Mouse (Mus musculus): Measurements from ENCODE around the gene Pik3r2. TPM values are rescaled to one million over a fixed set of nuclear protein-coding genes. Genes with fewer than 3 reads are reported as not detected.

Pik3r2 gene
- total and polyA plus RNA-seq, 3 experiments: 23.7 to 37.8 TPM; not detected in 1

DNA sequence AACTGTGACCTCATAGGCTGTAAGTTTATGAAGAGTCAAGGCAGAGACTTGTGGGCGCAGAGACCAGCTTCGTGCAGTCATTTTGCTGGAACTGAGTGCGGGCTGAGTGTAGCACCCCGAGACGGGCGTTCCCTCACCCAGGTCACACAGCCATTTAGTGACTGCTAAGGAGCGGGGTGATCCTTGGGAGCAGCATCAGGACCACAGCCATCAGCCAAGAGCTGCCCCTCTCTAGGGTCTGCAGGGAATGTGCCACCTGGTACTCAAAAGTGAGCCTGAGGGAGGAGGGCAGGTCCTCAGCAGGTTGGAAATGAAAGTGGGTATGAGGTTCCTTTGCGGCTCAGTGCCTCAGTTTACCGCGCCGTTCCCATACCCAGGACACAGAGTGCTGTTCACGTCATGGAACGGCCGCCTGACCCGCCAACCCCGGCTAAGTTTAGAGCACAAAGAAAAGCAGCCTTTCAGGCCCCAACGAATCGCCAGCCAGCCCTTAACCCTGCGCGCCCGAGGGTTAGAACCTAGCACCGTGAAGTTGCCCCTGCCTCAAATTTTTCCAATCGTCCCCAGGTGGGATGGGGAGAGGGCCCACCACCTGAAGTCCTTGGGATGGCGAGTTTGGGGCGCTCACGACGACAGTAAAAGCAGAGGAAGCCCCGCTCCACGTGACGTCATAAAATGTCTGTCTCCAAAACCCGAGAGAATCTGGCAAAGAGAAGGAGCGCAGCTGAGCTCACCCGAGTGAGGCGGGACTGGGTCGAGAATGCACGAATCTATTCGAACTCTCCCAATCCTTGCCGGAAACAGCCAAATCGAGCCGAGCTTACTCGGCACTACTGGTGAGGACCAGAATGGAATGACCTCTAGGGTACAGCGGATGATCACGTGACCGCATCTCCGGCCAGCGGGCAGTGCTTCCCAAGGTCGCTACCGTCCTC, 32.6 kb downstream of the Pik3r2 start:
- Histone ChIP-seq H3K9me3 (replicated peaks; ENCODE audit: insufficient read depth, low read length) (no peaks in the 10 kb centered on the region), H3K4me1 (ENCODE audit: control insufficient read depth in 1 of 2, insufficient read depth in 2 of 2, low read length in 2 of 2) (no peaks in the 10 kb centered on the region), H3K79me2 (ENCODE audit: control insufficient read depth, insufficient read depth, low read length, poor library complexity) (no peaks in the 10 kb centered on the region), H3K9ac (ENCODE audit: control insufficient read depth, low read depth, low read length, poor library complexity, severe bottlenecking) (no peak overlapping the region), H3K36me3 (ENCODE audit: control insufficient read depth in 1 of 2, insufficient read depth in 2 of 2, low read length in 2 of 2) (no peaks in the 10 kb centered on the region), H3K27ac (ENCODE audit: control insufficient read depth, low read depth, low read length) (no peak overlapping the region), H3K27me3 (ENCODE audit: control insufficient read depth in 1 of 2, insufficient read depth in 2 of 2, low read length in 2 of 2) (peaks cover 0 to 1% of the 10 kb centered on the region in 2 experiments; a peak in 2 of 4 replicates), H3K4me3 (ENCODE audit: control insufficient read depth in 1 of 2, insufficient read depth in 1 of 2, low read depth in 2 of 2, low read length in 2 of 2) (no peak overlapping the region)
- no peak for DNase-seq (ENCODE audit: low read depth, low spot score)
- no peak for TF ChIP-seq EP300 (IDR thresholded peaks at IDR 0.05; ENCODE audit: low read depth in 1 of 2, low read length in 2 of 2)
- 0 out of 2 replicates have a peak, but pooled peaks have one; percentile 28 for TF ChIP-seq USF1 (IDR thresholded peaks at IDR 0.05; ENCODE audit: low read depth, low read length)
- no peak for TF ChIP-seq ETS1 (IDR thresholded peaks at IDR 0.05; ENCODE audit: low read depth, low read length)
- no peak for TF ChIP-seq NRF1 (IDR thresholded peaks at IDR 0.05; ENCODE audit: insufficient read depth, low read depth, low read length, poor library complexity, severe bottlenecking)
- no peak for TF ChIP-seq USF2 (IDR thresholded peaks at IDR 0.05; ENCODE audit: borderline replicate concordance in 1 of 2, insufficient read depth in 1 of 2, low read depth in 1 of 2, low read length in 2 of 2)
- TF ChIP-seq CHD2 (IDR thresholded peaks at IDR 0.05; ENCODE audit: low read length): no peak
- TF ChIP-seq KAT2A (conservative IDR thresholded peaks at IDR 0.05; ENCODE audit: low read depth, low read length): no peak

DNA sequence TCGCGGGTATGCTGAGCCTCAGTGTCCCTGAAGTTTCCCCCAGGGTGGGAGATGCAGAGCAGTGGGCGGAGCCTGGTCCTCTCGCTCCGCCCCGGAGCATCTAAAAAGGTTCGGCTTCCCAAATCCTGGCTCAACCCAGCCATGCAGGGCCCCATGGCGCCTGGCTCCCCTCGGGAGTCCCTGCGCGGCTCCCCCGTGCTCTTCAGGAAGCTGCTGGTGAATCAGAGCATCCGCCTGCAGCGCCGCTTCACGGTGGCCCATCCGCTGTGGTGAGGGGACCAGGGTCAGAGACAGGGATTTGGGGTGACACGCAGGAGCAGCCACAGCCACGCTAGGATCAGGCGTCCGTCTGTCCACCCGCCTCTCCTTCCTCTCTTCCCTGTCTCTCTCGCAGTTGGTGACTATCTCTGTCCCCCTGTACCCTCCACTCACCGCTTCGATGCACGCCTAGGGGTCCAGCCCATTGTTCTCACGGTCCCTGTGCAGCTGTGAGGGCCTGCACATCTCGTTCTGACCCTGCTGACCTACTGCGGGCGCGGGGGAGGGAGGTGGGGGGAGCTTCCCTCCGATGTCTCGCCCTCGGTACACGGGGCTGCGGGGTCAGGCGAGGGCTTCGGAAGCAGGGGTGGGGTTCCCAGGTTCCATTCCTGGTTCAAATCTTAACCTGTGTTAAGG, 33.4 kb downstream of the Pik3r2 start:
- Histone ChIP-seq H3K4me3 (ENCODE audit: control insufficient read depth in 1 of 2, insufficient read depth in 1 of 2, low read depth in 2 of 2, low read length in 2 of 2) (no peak overlapping the region), H3K27me3 (ENCODE audit: control insufficient read depth in 1 of 2, insufficient read depth in 2 of 2, low read length in 2 of 2) (peaks cover 0 to 1% of the 10 kb centered on the region in 2 experiments; a peak in 2 of 4 replicates), H3K36me3 (ENCODE audit: control insufficient read depth in 1 of 2, insufficient read depth in 2 of 2, low read length in 2 of 2) (no peaks in the 10 kb centered on the region), H3K9me3 (replicated peaks; ENCODE audit: insufficient read depth, low read length) (no peaks in the 10 kb centered on the region), H3K9ac (ENCODE audit: control insufficient read depth, low read depth, low read length, poor library complexity, severe bottlenecking) (no peak overlapping the region), H3K79me2 (ENCODE audit: control insufficient read depth, insufficient read depth, low read length, poor library complexity) (no peaks in the 10 kb centered on the region), H3K27ac (ENCODE audit: control insufficient read depth, low read depth, low read length) (no peak overlapping the region), H3K4me1 (ENCODE audit: control insufficient read depth in 1 of 2, insufficient read depth in 2 of 2, low read length in 2 of 2) (no peaks in the 10 kb centered on the region)
- no peak for TF ChIP-seq MXI1 (IDR thresholded peaks at IDR 0.05; ENCODE audit: low read depth, low read length)
- TF ChIP-seq SIN3A (IDR thresholded peaks at IDR 0.05; ENCODE audit: low read length): no peak
- TF ChIP-seq MAX (IDR thresholded peaks at IDR 0.05; ENCODE audit: low read length): no peak
- TF ChIP-seq CHD1 (IDR thresholded peaks at IDR 0.05; ENCODE audit: low read depth, low read length): no peak
- no peak for TF ChIP-seq ELF1 (IDR thresholded peaks at IDR 0.05; ENCODE audit: low read depth, low read length)
- no peak for TF ChIP-seq ZMIZ1 (IDR thresholded peaks at IDR 0.05; ENCODE audit: low read depth, low read length)
- TF ChIP-seq USF1 (IDR thresholded peaks at IDR 0.05; ENCODE audit: low read depth, low read length): no peak
- TF ChIP-seq EP300 (IDR thresholded peaks at IDR 0.05; ENCODE audit: low read depth in 1 of 2, low read length in 2 of 2): no peak
- TF ChIP-seq ZKSCAN1 (IDR thresholded peaks at IDR 0.05; ENCODE audit: low read depth, low read length): no peak
- TF ChIP-seq MAFK (IDR thresholded peaks at IDR 0.05; ENCODE audit: borderline replicate concordance, low read depth, low read length): no peak
- TF ChIP-seq MYB (IDR thresholded peaks at IDR 0.05; ENCODE audit: low read depth, low read length): no peak
- TF ChIP-seq POLR2A (IDR thresholded peaks at IDR 0.05; ENCODE audit: control insufficient read depth in 1 of 2, insufficient read depth in 1 of 2, low read depth in 1 of 2, low read length in 2 of 2, poor library complexity in 1 of 2): no peak
- TF ChIP-seq ETS1 (IDR thresholded peaks at IDR 0.05; ENCODE audit: low read depth, low read length): no peak
- no peak for TF ChIP-seq MEF2A (IDR thresholded peaks at IDR 0.05; ENCODE audit: extremely low read depth, insufficient replicate concordance, low read depth, low read length, poor library complexity, severe bottlenecking)
- no peak for TF ChIP-seq RCOR1 (IDR thresholded peaks at IDR 0.05; ENCODE audit: low read depth, low read length)
- no peak for TF ChIP-seq E2F4 (IDR thresholded peaks at IDR 0.05; ENCODE audit: borderline replicate concordance, low read depth, low read length)
- TF ChIP-seq CHD2 (IDR thresholded peaks at IDR 0.05; ENCODE audit: low read length): no peak
- no peak for TF ChIP-seq HCFC1 (IDR thresholded peaks at IDR 0.05; ENCODE audit: low read depth, low read length)
- TF ChIP-seq TBP (IDR thresholded peaks at IDR 0.05; ENCODE audit: low read depth, low read length): no peak
- no peak for DNase-seq (ENCODE audit: low read depth, low spot score)
